Mouse (Mus musculus) embryonic stem cell, embryonic (primary cell): ENCODE measurements around the gene Xbp1.

ENCODE experiments used
- CTCF ChIA-PET, 4 experiments: fragments of 300-600 bp in 2 of 4; fragments of 350-600 bp in 2 of 4; sonication (Branson Sonifier 250); formaldehyde crosslinking; loops; one replicate each; lab custom pipeline; 2022; ENCODE audit warnings: inconsistent platforms in 2 of 4; lab: Charles Lee
- POLR2A ChIA-PET, 4 experiments: fragments of 300-600 bp in 2 of 4; fragments of 350-600 bp in 2 of 4; sonication (Branson Sonifier 250); formaldehyde crosslinking; loops; one replicate each; lab custom pipeline; 2022; ENCODE audit warnings: antibody characterized with exemption in 4 of 4, inconsistent platforms in 1 of 4; lab: Charles Lee

The Xbp1 gene

GRCm38 (mm10) chr11:5520412-5521265 is at the start of gene Xbp1:
Gene Xbp1, plus strand, starts transcription at chr11:5520659.
- ChIA-PET POLR2A (interaction anchor here (0.5 to 8.5 kb wide), 57 partner anchors 8 to 860 kb away, joined by 3 to 122 read pairs (median 6); partner anchors contain the start of genes Ccdc117 (in 2 of the 4), Ewsr1 (in 2 of the 4), Mrps24 (in 2 of the 4) and Rhbdd3 (in 2 of the 4)), CTCF (interaction anchor here (0.6 to 1.9 kb wide), 16 partner anchors 8 to 574 kb away, joined by 3 to 9 read pairs (median 4); partner anchors contain the start of gene Ccdc117 (in 1 of the 4))

GRCm38 (mm10) chr11:5474130-5474529 is 46.3 kb upstream of the Xbp1 start:
- CTCF ChIA-PET: interaction anchor here in 3 of 4 experiments (0.6 to 1.6 kb wide), 7 partner anchors 226 to 412 kb away, joined by 3 to 6 read pairs (median 3); no protein-coding TSS in a partner anchor
- POLR2A ChIA-PET: interaction anchor here in 2 of 4 experiments (0.6 to 0.8 kb wide), 4 partner anchors 12 to 1011 kb away, joined by 3 to 4 read pairs (median 3); no protein-coding TSS in a partner anchor

GRCm38 (mm10) chr11:5475556-5476118 is 44.8 kb upstream of the Xbp1 start:
- POLR2A ChIA-PET: interaction anchor here in 1 of 4 experiments (0.5 kb wide), 1 partner anchor 9 kb away, joined by 9 read pairs; no protein-coding TSS in a partner anchor
- CTCF ChIA-PET: interaction anchor here (0.6 to 1.4 kb wide), 6 partner anchors 123 to 936 kb away, joined by 3 to 5 read pairs (median 4); no protein-coding TSS in a partner anchor

GRCm38 (mm10) chr11:5476806-5477205 is 43.7 kb upstream of the Xbp1 start:
- ChIA-PET POLR2A (interaction anchor here in 2 of 4 experiments (0.6 to 2.7 kb wide), 23 partner anchors 8 to 382 kb away, joined by 3 to 17 read pairs (median 6); partner anchors contain the start of genes Ccdc117 (in 2 of the 2), Ewsr1 (in 2 of the 2), Rhbdd3 (in 1 of the 2) and Xbp1 (in 1 of the 2)), CTCF (interaction anchor here in 2 of 4 experiments (0.6 to 1.4 kb wide), 4 partner anchors 123 to 478 kb away, joined by 3 to 6 read pairs (median 3); partner anchors contain the start of gene Ykt6 (in 1 of the 2))

GRCm38 (mm10) chr11:5478193-5478592 is 42.3 kb upstream of the Xbp1 start:
- ChIA-PET POLR2A (interaction anchor here in 3 of 4 experiments (0.6 to 2.7 kb wide), 38 partner anchors 9 to 477 kb away, joined by 3 to 17 read pairs (median 5); partner anchors contain the start of genes Ccdc117 (in 2 of the 3), Xbp1 (in 2 of the 3), Ewsr1 (in 1 of the 3) and Mrps24 (in 1 of the 3)), CTCF (interaction anchor here in 3 of 4 experiments (1.0 to 1.6 kb wide), 5 partner anchors 9 to 363 kb away, joined by 3 to 11 read pairs (median 3); no protein-coding TSS in a partner anchor)

GRCm38 (mm10) chr11:5478831-5479230 is 41.6 kb upstream of the Xbp1 start:
- CTCF ChIA-PET: interaction anchor here in 1 of 4 experiments (0.7 kb wide), 1 partner anchor 318 kb away, joined by 3 read pairs; no protein-coding TSS in a partner anchor
- POLR2A ChIA-PET: interaction anchor here in 3 of 4 experiments (0.8 to 2.7 kb wide), 15 partner anchors 10 to 335 kb away, joined by 3 to 17 read pairs (median 6); partner anchors contain the start of genes Xbp1 (in 2 of the 3) and Ccdc117 (in 1 of the 3)

GRCm38 (mm10) chr11:5482581-5482980 is 37.9 kb upstream of the Xbp1 start:
- ChIA-PET POLR2A (interaction anchor here in 3 of 4 experiments (0.8 to 5.1 kb wide), 7 partner anchors 8 to 279 kb away, joined by 3 to 28 read pairs (median 3); partner anchors contain the start of gene Urgcp (in 1 of the 3)), CTCF (interaction anchor here in 2 of 4 experiments (0.8 to 1.0 kb wide), 3 partner anchors 209 to 263 kb away, joined by 3 to 4 read pairs (median 3); no protein-coding TSS in a partner anchor)

- ChIA-PET CTCF (interaction anchor here (0.6 to 2.1 kb wide), 27 partner anchors 10 to 1119 kb away, joined by 3 to 14 read pairs (median 4); partner anchors contain the start of genes Ccdc117 (in 1 of the 4) and Mrps24 (in 1 of the 4)), POLR2A (interaction anchor here (0.6 to 5.1 kb wide), 42 partner anchors 9 to 954 kb away, joined by 3 to 28 read pairs (median 4); partner anchors contain the start of genes Ewsr1 (in 2 of the 4), Xbp1 (in 2 of the 4), Ccdc117 (in 1 of the 4) and Dbnl (in 1 of the 4))
Observed at GRCm38 (mm10) chr11:5485193-5486011, 35.1 kb upstream of the Xbp1 start.

- CTCF ChIA-PET: interaction anchor here in 1 of 4 experiments (0.7 to 1.4 kb wide), 2 partner anchors 20 to 307 kb away, joined by 4 to 7 read pairs; no protein-coding TSS in a partner anchor
- POLR2A ChIA-PET: interaction anchor here in 2 of 4 experiments (0.7 to 4.2 kb wide), 13 partner anchors 9 to 182 kb away, joined by 3 to 19 read pairs (median 5); partner anchors contain the start of gene Xbp1 (in 1 of the 2)
Observed at GRCm38 (mm10) chr11:5489433-5489832, 31.0 kb upstream of the Xbp1 start.

GRCm38 (mm10) chr11:5490989-5491656 is 29.3 kb upstream of the Xbp1 start:
- ChIA-PET CTCF (interaction anchor here in 1 of 4 experiments (0.6 kb wide), 2 partner anchors 29 to 309 kb away, joined by 3 read pairs; no protein-coding TSS in a partner anchor), POLR2A (interaction anchor here in 2 of 4 experiments (0.6 to 4.2 kb wide), 27 partner anchors 8 to 297 kb away, joined by 3 to 19 read pairs (median 4); partner anchors contain the start of genes Urgcp (in 2 of the 2), Dbnl (in 1 of the 2) and Xbp1 (in 1 of the 2))

- ChIA-PET POLR2A (interaction anchor here in 3 of 4 experiments (0.7 to 2.1 kb wide), 7 partner anchors 9 to 30 kb away, joined by 3 to 12 read pairs (median 4); partner anchors contain the start of gene Xbp1 (in 1 of the 3)), CTCF (interaction anchor here in 1 of 4 experiments (1.2 kb wide), 1 partner anchor 41 kb away, joined by 3 read pairs; no protein-coding TSS in a partner anchor)
Observed at GRCm38 (mm10) chr11:5491912-5492311, 28.5 kb upstream of the Xbp1 start.

GRCm38 (mm10) chr11:5493869-5494268 is 26.6 kb upstream of the Xbp1 start:
- ChIA-PET CTCF (interaction anchor here in 3 of 4 experiments (0.5 to 2.0 kb wide), 6 partner anchors 28 to 439 kb away, joined by 3 to 9 read pairs (median 4); no protein-coding TSS in a partner anchor), POLR2A (interaction anchor here in 3 of 4 experiments (0.7 to 3.1 kb wide), 21 partner anchors 9 to 395 kb away, joined by 3 to 47 read pairs (median 6); partner anchors contain the start of genes Xbp1 (in 2 of the 3), Ewsr1 (in 1 of the 3) and Rhbdd3 (in 1 of the 3))

GRCm38 (mm10) chr11:5495286-5495832 is 25.1 kb upstream of the Xbp1 start:
- POLR2A ChIA-PET: interaction anchor here (0.7 to 3.1 kb wide), 36 partner anchors 10 to 397 kb away, joined by 3 to 47 read pairs (median 4); partner anchors contain the start of genes Urgcp (in 2 of the 4), Xbp1 (in 2 of the 4), Ewsr1 (in 1 of the 4) and Rhbdd3 (in 1 of the 4)

GRCm38 (mm10) chr11:5495906-5496305 is 24.6 kb upstream of the Xbp1 start:
- POLR2A ChIA-PET: interaction anchor here (0.7 to 7.7 kb wide), 32 partner anchors 11 to 397 kb away, joined by 3 to 91 read pairs (median 8); partner anchors contain the start of genes Xbp1 (in 3 of the 4), Ewsr1 (in 1 of the 4) and Rhbdd3 (in 1 of the 4)
- CTCF ChIA-PET: interaction anchor here in 3 of 4 experiments (1.0 to 2.0 kb wide), 4 partner anchors 11 to 30 kb away, joined by 3 to 7 read pairs (median 3); no protein-coding TSS in a partner anchor

More at GRCm38 (mm10) chr11:5495286-5495832, 25.1 kb upstream of the Xbp1 start:
- CTCF ChIA-PET: interaction anchor here in 3 of 4 experiments (0.7 to 2.0 kb wide), 4 partner anchors 10 to 391 kb away, joined by 3 to 5 read pairs (median 3); no protein-coding TSS in a partner anchor
